Comparison of ENCODE assay signal across 11 mouse cellular contexts in genomic region chr8:10935231-10935630, GRCm38 (mm10).
DNase-seq lines count a peak whose midpoint lies in the region; ATAC-seq and TF ChIP-seq lines count a peak whose summit lies in the region.
"Had no signal": no experiment of that assay in that cellular context is flagged by ENCODE, and none has a peak within 500 bp of the region (broad histone marks: within the 10 kb centered on the region; RNA-seq: fewer than 3 reads in every experiment).

No protein-coding gene starts in this region.

- peaks cover 26% of the 10 kb centered on the region; the same call in 1 of the 2 replicates for H3K4me1 ChIP-seq in liver, embryonic 15.5 days (replicated peaks)
- H3K4me1 ChIP-seq in liver, embryonic 11.5 days (replicated peaks; ENCODE audit: control insufficient read depth, insufficient read depth, low read length): no peaks in the 10 kb centered on the region
- peaks cover 8% of the 10 kb centered on the region for H3K4me1 ChIP-seq in brown adipose tissue, adult 24 weeks (ENCODE audit: control insufficient read depth, insufficient read depth, insufficient read length, low read length)
- H3K4me1 ChIP-seq in kidney, embryonic 16.5 days (ENCODE audit: insufficient read depth, low read length): peaks cover 37% of the 10 kb centered on the region

- H3K4me3 ChIP-seq in liver, embryonic 15.5 days (replicated peaks): no peak overlapping the region
- H3K4me3 ChIP-seq in liver, embryonic 11.5 days (ENCODE audit: low read depth, low read length): no peak overlapping the region
- no peak overlapping the region for H3K4me3 ChIP-seq in brown adipose tissue, adult 24 weeks (ENCODE audit: insufficient read depth, low read depth, low read length)
- no peak overlapping the region for H3K4me3 ChIP-seq in kidney, embryonic 16.5 days (ENCODE audit: low read length)
- H3K4me3 ChIP-seq in layer of hippocampus, adult 2 months: no peak overlapping the region
- H3K4me3 ChIP-seq: heart, adult 2 months had no signal

- no peak for ATAC-seq in liver, embryonic 15.5 days (ENCODE audit: insufficient read depth)
- ATAC-seq in liver, embryonic 11.5 days (replicated peaks; ENCODE audit: low FRiP score): no peak
- ATAC-seq in kidney, embryonic 16.5 days (ENCODE audit: low FRiP score, low TSS enrichment): no peak
- ATAC-seq: CD4-positive, CD25-positive, alpha-beta regulatory T cell, adult 4 months; forebrain, embryonic 16.5 days had no signal

- H3K9me3 ChIP-seq in liver, embryonic 15.5 days (replicated peaks): no peaks in the 10 kb centered on the region
- H3K9me3 ChIP-seq in liver, embryonic 11.5 days (ENCODE audit: control insufficient read depth, low read length): no peaks in the 10 kb centered on the region
- H3K9me3 ChIP-seq in kidney, embryonic 16.5 days (ENCODE audit: low read length): no peaks in the 10 kb centered on the region

- TF ChIP-seq CTCF in layer of hippocampus, adult 2 months (conservative IDR thresholded peaks at IDR 0.05): no peak

- intact Hi-C loops in left cerebral cortex, postnatal 10 days (cut with DNase I): no loop called here

- no peaks in the 10 kb centered on the region for H3K36me3 ChIP-seq in liver, embryonic 15.5 days (replicated peaks)
- no peaks in the 10 kb centered on the region for H3K36me3 ChIP-seq in liver, embryonic 11.5 days (ENCODE audit: control insufficient read depth, insufficient read depth, low read length)
- no peaks in the 10 kb centered on the region for H3K36me3 ChIP-seq in kidney, embryonic 16.5 days (ENCODE audit: insufficient read depth, low read length)

- no peak overlapping the region for H3K4me2 ChIP-seq in liver, embryonic 15.5 days
- no peak overlapping the region for H3K4me2 ChIP-seq in liver, embryonic 11.5 days
- H3K4me2 ChIP-seq in kidney, embryonic 16.5 days (replicated peaks; ENCODE audit: low read depth, low read length): no peak overlapping the region

- H3K27ac ChIP-seq in liver, embryonic 15.5 days (replicated peaks): 0 out of 2 replicates have a peak overlapping the region, but pooled peaks have one; percentile 55
- H3K27ac ChIP-seq in liver, embryonic 11.5 days (ENCODE audit: low read depth, low read length): no peak overlapping the region
- peak overlapping the region; percentile 81 for H3K27ac ChIP-seq in brown adipose tissue, adult 24 weeks (replicated peaks; ENCODE audit: low read depth, low read length)
- peak overlapping the region; percentile 77; the same call in 1 of the 2 replicates for H3K27ac ChIP-seq in kidney, embryonic 16.5 days (ENCODE audit: low read length)
- H3K27ac ChIP-seq in layer of hippocampus, adult 2 months: no peak overlapping the region
- H3K27ac ChIP-seq: heart, adult 2 months had no signal

- WGBS in liver, embryonic 15.5 days (ENCODE audit: insufficient replicate concordance): 66% methylated on average over 8 of the region's 8 CpGs
- 77% methylated on average over 8 of the region's 8 CpGs for WGBS in liver, embryonic 11.5 days
- WGBS in kidney, embryonic 16.5 days: 46% methylated on average over 8 of the region's 8 CpGs

- peaks cover 12% of the 10 kb centered on the region; the same call in 1 of the 2 replicates for H3K27me3 ChIP-seq in liver, embryonic 15.5 days
- peaks cover 20% of the 10 kb centered on the region; the same call in 1 of the 2 replicates for H3K27me3 ChIP-seq in liver, embryonic 11.5 days (replicated peaks; ENCODE audit: control insufficient read depth, insufficient read depth, low read length)
- 0 out of 2 replicates have a peak, but pooled peaks cover 3% of the 10 kb centered on the region for H3K27me3 ChIP-seq in kidney, embryonic 16.5 days (ENCODE audit: insufficient read depth, low read length)

- DNase-seq in liver, embryonic 11.5 days (ENCODE audit: low spot score): no peak
- DNase-seq in lung, postnatal 10 days: peak; percentile 33
- no peak for DNase-seq in left cerebral cortex, postnatal 10 days (ENCODE audit: extremely low spot score in 1 of 2, low spot score in 2 of 2)
- DNase-seq in layer of hippocampus, adult 2 months (ENCODE audit: low spot score in 2 of 2): no peak
- DNase-seq: heart, adult 2 months; heart, postnatal 4 days had no signal

- no peak overlapping the region for H3K9ac ChIP-seq in liver, embryonic 15.5 days
- no peak overlapping the region for H3K9ac ChIP-seq in liver, embryonic 11.5 days (ENCODE audit: low read depth, low read length)
- H3K9ac ChIP-seq in kidney, embryonic 16.5 days (replicated peaks; ENCODE audit: low read length): no peak overlapping the region; the same call in 1 of the 2 replicates

Comparison
In these comparisons a context has a peak if more than half of its experiments do, and no peak if none do; other contexts are left out.
1. H3K27ac ChIP-seq: peak in liver, embryonic 15.5 days (single experiment), brown adipose tissue, adult 24 weeks (single experiment) and kidney, embryonic 16.5 days (single experiment); none in liver, embryonic 11.5 days (single experiment) and layer of hippocampus, adult 2 months (single experiment).